Mouse (Mus musculus) cerebellum, adult 18-20 months (tissue): ENCODE data around the gene Rag1.

Experiments used
- DNase-seq, 2 experiments: peaks; one replicate each; pipeline ENCODE4 v3.0.0; 2021

Gene Rag1

DNA sequence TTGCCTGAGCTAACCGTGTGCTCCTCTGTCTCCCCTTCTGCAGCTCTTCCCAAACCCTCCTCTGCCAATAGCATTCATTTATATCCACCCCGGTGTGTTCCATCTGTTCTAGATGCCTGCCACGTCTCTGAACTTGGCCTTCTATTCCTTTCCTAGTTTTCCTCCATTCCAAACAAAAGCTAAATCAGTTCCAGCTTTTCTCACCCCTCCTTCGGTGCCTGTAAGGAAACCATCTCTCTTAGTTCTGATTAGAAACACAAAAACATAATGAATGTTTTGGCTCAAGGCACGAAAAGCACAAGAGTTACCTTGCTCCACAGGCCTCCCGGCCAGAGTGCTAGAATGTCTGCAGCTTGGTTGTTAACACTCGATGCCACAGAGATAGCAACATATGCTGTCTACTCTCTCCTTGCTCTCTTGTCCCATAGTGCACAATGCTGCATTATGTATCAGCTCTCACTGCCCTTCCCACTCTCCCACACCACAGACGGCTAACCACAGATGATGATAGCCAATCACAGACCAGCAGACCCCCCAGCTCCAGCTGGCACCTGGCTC lies at the start of gene Rag1, which contains the start of gene B230118H07Rik:
Rag1 (minus strand) TSS at position 388 of the 558 bp plus-strand sequence.
B230118H07Rik (minus strand) TSS at position 419 of the 558 bp plus-strand sequence.
- peak; percentile 77 to 86 for DNase-seq

DNA sequence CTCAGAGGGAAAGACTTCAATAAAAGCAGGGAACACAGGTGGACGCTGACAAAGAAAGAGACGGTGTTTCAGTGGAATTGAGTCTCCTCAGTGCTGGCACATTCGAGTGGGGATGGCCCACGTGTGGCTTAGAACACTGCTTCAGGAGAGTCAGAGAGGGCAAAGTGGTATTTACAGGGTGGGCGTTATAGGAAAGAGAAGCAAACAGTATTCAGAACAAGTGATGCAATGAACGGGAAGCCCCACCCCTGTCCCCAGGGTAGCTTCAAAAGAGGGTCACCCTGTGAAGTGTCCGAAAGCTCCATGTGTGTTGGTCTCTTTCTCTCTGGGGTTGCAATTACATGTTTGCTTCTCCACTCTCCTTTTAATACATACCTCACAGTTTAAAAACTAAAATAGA lies 46.3 kb upstream of the Rag1 start:
- no peak for DNase-seq

GRCm38 (mm10) chr2:101693577-101694215 lies 44.4 kb upstream of the Rag1 start:
- peak; percentile 28 for DNase-seq

DNA sequence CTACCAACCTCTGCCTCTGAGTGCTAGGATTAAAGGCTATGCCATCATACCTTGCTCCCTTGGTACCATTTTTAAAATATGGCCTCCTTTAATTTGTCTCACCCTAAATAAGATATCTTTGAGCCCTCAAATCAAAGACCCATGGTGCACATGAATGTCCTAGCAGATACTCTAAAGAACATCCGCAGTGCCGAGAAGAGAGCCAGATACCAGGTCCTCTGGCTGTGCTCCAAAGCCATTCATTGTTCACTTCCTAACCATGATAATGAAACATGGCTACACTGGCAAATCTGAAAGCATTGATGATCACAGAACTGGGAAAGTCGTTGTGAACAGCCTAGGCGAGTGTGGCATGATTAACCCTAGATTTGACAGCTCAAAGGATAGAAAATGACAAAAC lies 43.7 kb upstream of the Rag1 start:
- DNase-seq = no peak

- no peak for DNase-seq
Observed at GRCm38 (mm10) chr2:101690252-101690827, 41.0 kb upstream of the Rag1 start.

- DNase-seq = no peak
Observed at GRCm38 (mm10) chr2:101688011-101688410, 38.7 kb upstream of the Rag1 start.

DNA sequence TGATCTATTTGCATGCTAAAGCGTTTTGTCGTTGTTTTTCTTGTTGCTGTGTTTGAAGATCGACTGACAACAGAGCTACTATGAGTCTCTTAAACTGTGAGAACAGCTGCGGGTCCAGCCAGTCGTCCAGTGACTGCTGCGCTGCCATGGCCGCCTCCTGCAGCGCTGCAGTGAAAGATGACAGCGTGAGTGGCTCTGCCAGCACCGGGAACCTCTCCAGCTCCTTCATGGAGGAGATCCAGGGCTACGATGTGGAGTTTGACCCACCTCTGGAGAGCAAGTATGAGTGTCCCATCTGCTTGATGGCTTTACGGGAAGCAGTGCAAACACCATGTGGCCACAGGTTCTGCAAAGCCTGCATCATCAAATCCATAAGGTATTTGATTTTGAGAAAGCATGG lies 35.1 kb upstream of the Rag1 start:
- DNase-seq = peak; percentile 26

GRCm38 (mm10) chr2:101679164-101679784 lies 30.0 kb upstream of the Rag1 start:
- no peak for DNase-seq

GRCm38 (mm10) chr2:101678236-101679021 lies 29.1 kb upstream of the Rag1 start, which contains the start of gene Traf6:
Gene Traf6 (plus strand): TSS chr2:101678429.
- DNase-seq = peak; percentile 83 to 85

GRCm38 (mm10) chr2:101673547-101673946 lies 24.2 kb upstream of the Rag1 start:
- DNase-seq = peak in 1 of 2 experiments; percentile 32

DNA sequence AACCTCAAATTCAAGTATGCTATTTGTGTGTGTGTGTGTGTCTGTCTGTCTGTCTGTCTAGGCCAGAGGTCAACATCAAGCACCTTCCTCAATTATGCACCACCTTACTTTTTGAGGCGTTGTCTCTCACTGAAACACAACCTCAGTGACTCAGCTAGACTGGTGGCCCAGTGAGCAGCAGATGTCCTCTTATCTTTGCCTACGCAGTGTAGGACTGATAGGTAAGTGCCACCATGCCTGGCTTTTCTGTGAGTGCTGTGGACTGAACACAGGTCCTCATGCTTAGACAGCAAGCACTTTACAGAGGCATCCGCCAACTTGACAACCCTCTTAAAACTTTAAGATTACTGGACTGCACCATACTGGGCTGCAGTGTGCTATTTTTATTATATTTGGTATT lies 19.4 kb upstream of the Rag1 start:
- DNase-seq = no peak

DNA sequence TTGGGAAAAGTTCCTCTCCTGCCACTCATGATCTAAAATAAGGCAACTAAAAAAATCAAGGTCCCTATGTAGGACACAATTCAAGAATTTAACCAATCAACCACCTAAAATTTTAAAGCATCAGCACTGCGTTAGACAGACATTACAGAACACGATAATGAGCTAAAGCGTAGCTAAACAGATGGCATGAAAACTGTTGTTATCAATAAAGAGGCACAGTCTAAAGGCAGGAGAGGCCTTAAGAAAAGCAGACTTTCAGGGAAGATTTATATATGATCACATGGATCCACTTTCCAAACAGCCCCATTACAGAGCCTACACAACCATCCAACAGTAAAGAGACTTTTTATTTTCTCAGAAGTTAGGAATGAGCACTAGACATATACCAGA lies 16.4 kb upstream of the Rag1 start:
- DNase-seq = no peak

GRCm38 (mm10) chr2:101665058-101665702 lies 15.9 kb upstream of the Rag1 start:
- DNase-seq = peak; percentile 77 to 84

- no peak for DNase-seq
Observed at GRCm38 (mm10) chr2:101660536-101660935, 11.2 kb upstream of the Rag1 start.

- peak; percentile 87 to 90 for DNase-seq
Observed at GRCm38 (mm10) chr2:101652921-101653597, 3.8 kb upstream of the Rag1 start.

- peak in 1 of 2 experiments; percentile 30 for DNase-seq
Observed at GRCm38 (mm10) chr2:101652204-101652920, 3.1 kb upstream of the Rag1 start.

- no peak for DNase-seq
Observed at GRCm38 (mm10) chr2:101650446-101650845, 1.1 kb upstream of the Rag1 start.

GRCm38 (mm10) chr2:101648361-101648760 lies 940 bp downstream of the Rag1 start:
- peak in 1 of 2 experiments; percentile 31 for DNase-seq

- DNase-seq = no peak
Observed at GRCm38 (mm10) chr2:101645841-101646240, 3.5 kb downstream of the Rag1 start.

GRCm38 (mm10) chr2:101639840-101640350 lies 9.4 kb downstream of the Rag1 start:
- DNase-seq = no peak
